Mouse (Mus musculus) adrenal gland, postnatal 25 days (tissue): Measurements from ENCODE around the gene Cyp2c66. TPM values are rescaled to one million over a fixed set of nuclear protein-coding genes. Genes with fewer than 3 reads are reported as not detected.
"Not testable (repeated sequence)": the region's sequence is repeated elsewhere in the genome, so short reads cannot be mapped to it uniquely, and the experiment has no call there.

Experiments
- DNase-seq: peaks from one replicate; pipeline ENCODE4 v3.0.0; 2021; ENCODE audit warnings: mixed read lengths
- long read RNA-seq: library from polyadenylated mRNA; stranded (forward); transcript quantifications from one replicate; pipeline ENCODE4 v2.0.0, GENCODE M21; 2021
- total RNA-seq: library from RNA; stranded (reverse); gene quantifications from 2 replicates; pipeline ENCODE4 v1.2.3, GENCODE M21; 2021

The Cyp2c66 gene
- total RNA-seq: not detected in 2 replicates
- long read RNA-seq: 0 reads

- DNase-seq: no peak
These were observed at the start of gene Cyp2c66 for GRCm38 (mm10) chr19:39113644-39114043. Cyp2c66 (plus strand) TSS chr19:39113898.

GRCm38 (mm10) chr19:39098779-39099178 lies 14.9 kb upstream of the Cyp2c66 start:
- DNase-seq: not testable (repeated sequence)

DNA sequence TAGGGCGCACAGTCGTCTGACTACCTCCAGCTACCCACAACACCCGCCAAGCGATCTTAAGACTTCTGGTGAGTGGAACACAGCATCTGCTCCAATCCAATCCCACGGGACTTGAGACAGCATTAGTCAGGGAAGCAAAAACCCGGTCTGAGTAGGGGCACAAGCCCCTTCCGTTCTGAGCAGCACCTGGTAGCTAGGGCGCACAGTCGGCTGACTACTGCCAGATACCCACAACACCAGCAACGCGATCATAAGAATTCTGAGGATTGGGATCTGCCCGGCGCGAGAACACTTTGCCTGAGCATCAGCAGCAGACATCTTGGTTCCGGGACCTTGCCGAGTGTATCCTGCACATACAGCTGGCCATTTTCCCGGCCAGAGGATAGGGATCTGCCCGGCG lies 43.1 kb downstream of the Cyp2c66 start:
- DNase-seq: not testable (repeated sequence)

Other genes starting within 250 kb of the Cyp2c66 start
- 9.9 and 15.0 TPM in 2 replicates for gene Hells, start 183.0 kb upstream of the Cyp2c66 start, total RNA-seq
- 0.15 TPM in 1 of 2 replicates, not detected in the other for gene Cyp2c55, start 106.9 kb upstream of the Cyp2c66 start, total RNA-seq
- not detected in 2 replicates for gene Cyp2c65, start 52.9 kb upstream of the Cyp2c66 start, total RNA-seq
- gene Cyp2c29, start 155.5 kb downstream of the Cyp2c66 start, total RNA-seq: 5.0 TPM in 1 of 2 replicates, not detected in the other